Mouse (Mus musculus) hindbrain, embryonic 12.5 days (tissue): ENCODE data around the gene Tldc1. TPM values are rescaled to one million over a fixed set of nuclear protein-coding genes. Genes with fewer than 3 reads are reported as not detected.

Experiments
- ATAC-seq: fragments of 200-750 bp; cut with Nextera tagmentation; 2 replicates; pipeline ENCODE4 v1.8.0; 2017; ENCODE audit warnings: moderate TSS enrichment; ENCODE audit not compliant: low FRiP score
- H3K27ac ChIP-seq: fragments of 300-500 bp; sonication (generic); 2 replicates; pipeline ENCODE4 v1.5.1; 2016; ENCODE audit warnings: mild to moderate bottlenecking
- H3K27me3 ChIP-seq: fragments of 300-500 bp; sonication (generic); 2 replicates; pipeline ENCODE4 v1.6.1; 2016; ENCODE audit warnings: mild to moderate bottlenecking
- H3K36me3 ChIP-seq: fragments of 300-500 bp; sonication (generic); 2 replicates; pipeline ENCODE4 v1.6.1; 2016; ENCODE audit warnings: mild to moderate bottlenecking
- H3K4me1 ChIP-seq: fragments of 300-500 bp; sonication (generic); 2 replicates; pipeline ENCODE4 v1.6.1; 2016
- H3K4me2 ChIP-seq: fragments of 300-500 bp; sonication (generic); replicated peaks from 2 replicates; pipeline ENCODE4 v1.6.1; 2016; ENCODE audit warnings: mild to moderate bottlenecking
- H3K4me3 ChIP-seq: fragments of 300-500 bp; sonication (generic); 2 replicates; pipeline ENCODE4 v1.5.1; 2016; ENCODE audit warnings: mild to moderate bottlenecking
- H3K9ac ChIP-seq: fragments of 300-500 bp; sonication (generic); 2 replicates; pipeline ENCODE4 v1.6.1; 2016; ENCODE audit warnings: mild to moderate bottlenecking, moderate library complexity
- H3K9me3 ChIP-seq: fragments of 300-500 bp; sonication (generic); replicated peaks from 2 replicates; pipeline ENCODE4 v1.6.1; 2016; ENCODE audit warnings: mild to moderate bottlenecking
- WGBS: fragments of 180-500 bp; shearing (Covaris S2); methylation state at CpG from one replicate; pipeline ENCODE4 v1.1.7; 2016; 5-methylcytosine and 5-hydroxymethylcytosine counted together
- polyA plus RNA-seq: library from polyadenylated mRNA; unstranded; fragments of >200 nt; fragmentation: Nextera tagmentation; extraction: Ambion mirVana; gene quantifications from 2 replicates; pipeline ENCODE4 v1.2.1, GENCODE M21; 2016

Tldc1 gene
- polyA plus RNA-seq, 1 experiment from 2014 or later: 12.2 TPM

DNA sequence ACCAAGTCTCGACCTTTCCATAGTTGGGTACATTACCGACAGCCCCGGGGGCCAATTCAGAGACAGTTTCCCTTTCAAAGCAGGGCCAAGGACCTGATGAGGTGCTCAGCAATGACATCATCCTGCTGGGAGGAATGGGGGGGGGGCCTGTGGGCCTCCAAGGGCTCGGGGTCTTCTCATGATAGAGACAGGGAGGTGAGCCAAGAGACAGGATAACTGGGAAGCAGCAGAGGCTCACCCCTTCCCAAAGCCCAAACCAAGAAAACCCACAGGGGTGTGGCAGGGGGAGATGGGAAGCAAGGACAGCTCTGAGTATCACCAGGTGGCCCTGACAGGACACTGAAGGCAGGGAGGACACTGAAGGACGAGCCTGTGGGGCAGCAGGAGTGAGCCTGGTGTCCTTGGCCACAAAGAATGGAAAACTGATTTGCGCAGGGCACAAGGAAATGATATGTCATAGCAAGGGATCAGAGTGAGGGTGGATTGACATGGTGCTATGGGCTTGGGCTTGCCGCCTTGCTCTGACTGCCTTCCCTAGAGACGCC lies 49.8 kb downstream of the Tldc1 start:
- ATAC-seq: no peak
- Histone ChIP-seq H3K9ac (no peak overlapping the region), H3K4me2 (no peak overlapping the region), H3K9me3 (no peaks in the 10 kb centered on the region), H3K27ac (no peak overlapping the region), H3K36me3 (no peaks in the 10 kb centered on the region), H3K27me3 (0 out of 2 replicates have a peak, but pooled peaks cover 2% of the 10 kb centered on the region), H3K4me3 (no peak overlapping the region), H3K4me1 (0 out of 2 replicates have a peak, but pooled peaks cover 7% of the 10 kb centered on the region)
- WGBS: 90% methylated on average over 8 of the region's 8 CpGs

DNA sequence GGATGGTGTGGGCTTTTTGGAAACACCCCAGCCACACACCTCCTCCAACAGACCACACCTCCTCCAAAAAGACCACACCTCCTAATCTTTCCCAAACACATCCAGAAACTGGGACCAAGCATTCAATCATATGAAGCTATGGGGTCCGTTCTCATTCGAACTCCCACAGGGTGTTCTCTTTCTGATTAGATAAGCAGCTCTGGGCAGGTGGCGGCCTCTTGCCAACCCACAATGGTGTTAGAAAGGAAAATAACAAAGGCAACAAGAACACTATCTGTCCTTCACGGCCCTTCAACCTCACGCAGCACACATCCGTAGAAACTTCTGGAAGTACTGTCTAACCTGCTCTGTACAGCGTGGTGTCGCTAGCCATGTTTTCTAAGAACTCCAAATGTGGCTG lies 51.1 kb downstream of the Tldc1 start:
- no peak for ATAC-seq
- 0 out of 2 replicates have a peak, but pooled peaks cover 7% of the 10 kb centered on the region for H3K4me1 ChIP-seq
- WGBS: 91% methylated on average over 8 of the region's 8 CpGs
- no peaks in the 10 kb centered on the region for H3K36me3 ChIP-seq
- H3K4me2 ChIP-seq: no peak overlapping the region
- H3K27ac ChIP-seq: no peak overlapping the region
- no peak overlapping the region for H3K9ac ChIP-seq
- H3K4me3 ChIP-seq: no peak overlapping the region
- no peaks in the 10 kb centered on the region for H3K27me3 ChIP-seq
- no peaks in the 10 kb centered on the region for H3K9me3 ChIP-seq

DNA sequence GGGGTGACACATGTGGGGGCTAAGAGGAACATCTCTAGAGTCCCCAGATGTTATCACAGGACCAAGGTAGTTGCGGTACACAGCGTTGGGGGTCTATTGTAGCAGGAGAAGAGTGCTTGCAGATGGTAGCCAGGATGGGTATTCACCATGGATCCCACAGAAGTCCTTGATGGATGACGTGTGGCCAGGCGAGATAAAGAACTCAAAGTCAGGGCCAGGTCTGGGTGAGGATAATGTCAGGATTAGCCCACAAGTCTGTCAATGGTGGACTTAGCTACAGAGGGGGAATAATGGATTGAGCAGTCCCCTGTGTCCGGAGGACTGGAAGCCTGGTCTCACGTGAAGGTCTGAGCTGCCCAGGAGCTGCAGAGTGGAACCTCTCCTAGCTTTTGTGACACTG lies 53.6 kb downstream of the Tldc1 start:
- Histone ChIP-seq H3K4me2 (no peak overlapping the region), H3K27me3 (no peaks in the 10 kb centered on the region), H3K4me1 (no peaks in the 10 kb centered on the region), H3K27ac (no peak overlapping the region), H3K9ac (no peak overlapping the region), H3K4me3 (no peak overlapping the region), H3K9me3 (no peaks in the 10 kb centered on the region), H3K36me3 (no peaks in the 10 kb centered on the region)
- ATAC-seq: no peak
- WGBS: 87% methylated on average over 6 of the region's 6 CpGs

DNA sequence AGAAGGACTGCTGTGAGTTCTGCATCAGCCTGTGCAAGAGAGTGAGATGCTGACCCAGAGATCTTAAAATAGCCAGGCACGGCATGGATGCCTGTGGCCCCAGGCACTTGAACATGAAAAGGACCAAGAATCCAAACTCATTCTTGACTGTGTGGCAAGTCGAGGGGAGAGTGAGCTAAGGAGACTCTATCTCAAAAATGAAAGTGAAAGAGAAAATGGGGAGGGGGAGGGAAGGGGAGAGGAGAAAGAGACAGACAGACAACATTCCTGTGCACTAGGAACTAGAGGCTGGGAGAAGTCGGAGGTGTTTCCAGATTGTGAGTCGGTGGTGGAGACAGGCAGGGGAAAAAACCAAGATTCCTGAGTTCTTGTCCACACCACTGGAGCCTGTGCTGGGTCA lies 54.5 kb downstream of the Tldc1 start:
- Histone ChIP-seq H3K4me2 (no peak overlapping the region), H3K27me3 (no peaks in the 10 kb centered on the region), H3K36me3 (no peaks in the 10 kb centered on the region), H3K4me1 (peaks cover 2% of the 10 kb centered on the region; the same call in 1 of the 2 replicates), H3K9me3 (no peaks in the 10 kb centered on the region), H3K27ac (no peak overlapping the region), H3K9ac (no peak overlapping the region), H3K4me3 (no peak overlapping the region)
- 77% methylated on average over 4 of the region's 4 CpGs for WGBS
- ATAC-seq: no peak

DNA sequence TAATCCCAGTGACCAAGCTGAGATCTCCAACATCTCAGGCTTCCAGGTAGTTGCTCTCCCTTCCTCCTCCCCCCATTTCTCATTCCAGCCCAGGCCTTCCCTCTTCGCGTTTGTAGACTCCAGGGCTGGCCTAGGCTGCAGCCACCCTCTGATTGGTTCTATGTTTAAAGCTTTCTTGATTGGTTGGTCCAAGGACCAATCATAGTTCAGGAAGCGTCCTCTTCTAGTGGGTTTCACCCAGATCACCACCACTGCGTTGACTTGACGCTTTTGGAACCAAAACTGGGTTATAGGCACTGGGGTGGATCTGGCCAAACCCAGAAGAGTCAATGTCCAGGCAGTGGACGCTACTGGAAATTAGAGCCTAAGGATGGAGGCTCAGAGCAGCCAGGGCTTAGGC lies 55.9 kb downstream of the Tldc1 start:
- Histone ChIP-seq H3K4me1 (peaks cover 3% of the 10 kb centered on the region; the same call in 1 of the 2 replicates), H3K4me3 (no peak overlapping the region), H3K27ac (no peak overlapping the region), H3K9me3 (no peaks in the 10 kb centered on the region), H3K4me2 (no peak overlapping the region), H3K27me3 (no peaks in the 10 kb centered on the region), H3K9ac (no peak overlapping the region), H3K36me3 (no peaks in the 10 kb centered on the region)
- no peak for ATAC-seq
- WGBS: 52% methylated on average over 6 of the region's 6 CpGs

DNA sequence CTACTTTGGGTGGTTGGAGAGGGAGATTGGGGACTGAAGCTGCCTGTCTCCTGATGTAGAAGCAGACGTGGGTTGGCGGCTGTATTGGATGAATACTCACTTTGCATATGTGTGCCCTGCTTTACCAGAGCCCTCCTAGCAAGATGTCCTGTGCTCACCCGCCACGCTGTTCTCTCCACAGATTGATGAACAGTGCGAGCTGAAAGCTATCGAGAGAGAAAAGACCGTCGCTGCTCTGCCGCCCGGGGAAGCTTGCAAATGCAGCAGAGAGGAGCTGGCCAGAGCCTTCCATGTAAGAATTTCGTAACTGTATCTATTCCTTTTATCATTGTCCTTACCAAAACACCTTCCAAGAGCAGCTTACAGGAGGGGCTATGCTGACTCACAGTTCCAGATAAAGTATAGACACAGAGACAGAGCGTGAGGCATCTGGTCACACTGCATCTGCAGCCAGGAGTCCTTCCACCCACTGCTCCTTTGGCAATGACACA lies 59.2 kb downstream of the Tldc1 start:
- H3K36me3 ChIP-seq: no peaks in the 10 kb centered on the region
- ATAC-seq: no peak
- H3K4me3 ChIP-seq: no peak overlapping the region
- WGBS: 68% methylated on average over 12 of the region's 12 CpGs
- H3K9ac ChIP-seq: no peak overlapping the region
- no peak overlapping the region for H3K27ac ChIP-seq
- H3K9me3 ChIP-seq: no peaks in the 10 kb centered on the region
- H3K4me1 ChIP-seq: peaks cover 5% of the 10 kb centered on the region; the same call in 1 of the 2 replicates
- no peak overlapping the region for H3K4me2 ChIP-seq
- 0 out of 2 replicates have a peak, but pooled peaks cover 3% of the 10 kb centered on the region for H3K27me3 ChIP-seq

DNA sequence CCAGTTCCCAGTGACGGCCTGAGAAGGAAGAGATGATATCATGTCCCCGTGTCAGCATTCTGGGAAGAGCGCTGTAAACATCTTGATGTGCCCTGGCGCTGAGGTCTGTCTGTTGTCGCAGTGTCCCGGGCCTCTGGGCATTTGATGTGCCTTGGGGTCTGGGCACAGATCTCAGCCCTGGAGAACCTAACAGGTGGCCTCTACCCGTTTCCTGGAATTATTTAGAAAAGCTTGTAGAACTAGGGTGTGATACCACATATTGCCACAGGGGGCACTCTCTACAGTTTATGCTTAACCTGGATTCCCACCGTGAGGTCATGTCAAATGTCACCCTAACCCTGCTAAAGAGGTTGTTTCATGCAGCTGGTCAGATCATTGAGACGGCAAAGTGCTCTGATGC lies 60.5 kb downstream of the Tldc1 start:
- Histone ChIP-seq H3K9ac (no peak overlapping the region), H3K27ac (no peak overlapping the region), H3K4me2 (no peak overlapping the region), H3K9me3 (no peaks in the 10 kb centered on the region), H3K4me1 (peaks cover 5% of the 10 kb centered on the region; the same call in 1 of the 2 replicates), H3K27me3 (0 out of 2 replicates have a peak, but pooled peaks cover 3% of the 10 kb centered on the region), H3K4me3 (no peak overlapping the region), H3K36me3 (no peaks in the 10 kb centered on the region)
- WGBS: 65% methylated on average over 9 of the region's 9 CpGs
- ATAC-seq: no peak

DNA sequence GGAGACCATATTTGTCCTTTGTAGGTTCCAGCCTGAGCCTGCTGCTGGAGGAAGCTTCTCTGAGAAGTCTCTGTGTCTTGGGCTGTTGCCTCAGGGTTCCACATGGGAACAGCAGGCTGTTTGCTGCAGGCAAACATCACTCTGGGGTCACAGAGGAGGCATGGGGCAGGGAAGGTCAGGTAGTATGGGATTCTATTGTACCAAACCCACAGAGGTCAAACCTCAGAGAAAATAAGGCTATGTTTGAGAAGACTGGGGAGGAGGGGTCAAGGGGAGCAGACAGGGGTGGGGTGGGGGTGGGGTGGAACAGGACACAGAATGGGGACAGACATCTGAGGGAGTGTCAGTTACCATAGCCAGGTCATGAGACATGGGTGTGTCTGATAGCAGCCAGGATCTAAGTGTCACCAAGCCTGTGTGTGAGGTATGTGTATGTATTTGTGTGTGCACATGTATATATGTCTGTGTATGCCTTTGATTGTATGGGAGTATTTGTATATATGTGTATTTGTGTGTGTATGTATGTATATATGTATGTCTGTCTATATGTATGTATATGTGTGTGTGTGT lies 61.4 kb downstream of the Tldc1 start:
- no peak overlapping the region for H3K4me2 ChIP-seq
- no peaks in the 10 kb centered on the region for H3K9me3 ChIP-seq
- H3K27ac ChIP-seq: no peak overlapping the region
- no peaks in the 10 kb centered on the region for H3K36me3 ChIP-seq
- H3K4me3 ChIP-seq: no peak overlapping the region
- ATAC-seq: no peak
- peaks cover 5% of the 10 kb centered on the region; the same call in 1 of the 2 replicates for H3K4me1 ChIP-seq
- H3K27me3 ChIP-seq: 0 out of 2 replicates have a peak, but pooled peaks cover 3% of the 10 kb centered on the region
- no peak overlapping the region for H3K9ac ChIP-seq

DNA sequence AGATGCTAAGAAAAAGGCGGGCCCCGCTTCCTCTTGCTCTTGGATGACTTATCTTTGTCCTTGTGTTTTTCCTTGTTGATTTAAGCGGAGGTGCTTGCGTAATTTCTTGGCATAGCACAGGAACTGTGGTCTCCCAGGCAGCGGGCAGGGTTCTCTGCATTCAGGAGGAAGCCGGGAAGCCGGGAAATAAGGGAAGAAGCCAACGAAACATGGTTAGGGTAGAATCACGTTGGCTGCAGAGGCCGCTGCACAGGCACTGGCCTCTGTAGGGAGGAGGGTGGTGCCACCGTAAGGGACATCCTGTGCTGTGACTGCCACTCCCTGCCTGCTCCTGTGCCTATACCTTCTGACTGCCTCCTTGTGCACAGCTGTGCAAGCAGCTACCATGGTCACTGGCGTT lies 63.0 kb downstream of the Tldc1 start:
- ATAC-seq: no peak
- no peaks in the 10 kb centered on the region for H3K36me3 ChIP-seq
- 80% methylated on average over 12 of the region's 12 CpGs for WGBS

DNA sequence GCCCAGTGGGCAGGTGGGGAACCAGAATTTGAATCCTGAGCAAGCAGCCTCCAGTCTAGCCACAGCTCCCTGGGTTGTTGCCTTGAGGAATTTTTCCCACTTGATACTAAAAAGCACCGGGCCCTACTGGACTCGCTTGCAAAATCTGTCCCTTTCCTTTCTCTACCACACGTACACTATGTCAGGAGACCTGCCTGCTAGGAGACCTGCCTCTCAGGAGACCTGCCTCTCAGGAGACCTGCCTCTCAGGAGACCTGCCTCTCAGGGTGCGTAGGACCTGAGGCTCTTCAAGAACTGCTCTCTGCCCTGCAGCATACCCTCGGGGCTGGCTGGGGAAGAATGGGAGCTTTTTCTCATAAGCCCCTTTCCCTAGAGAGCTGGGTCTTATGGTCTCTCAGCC lies 64.8 kb downstream of the Tldc1 start:
- Histone ChIP-seq H3K9ac (no peak overlapping the region), H3K4me2 (no peak overlapping the region), H3K9me3 (no peaks in the 10 kb centered on the region), H3K4me3 (no peak overlapping the region), H3K36me3 (no peaks in the 10 kb centered on the region), H3K4me1 (peaks cover 15% of the 10 kb centered on the region), H3K27ac (no peak overlapping the region), H3K27me3 (0 out of 2 replicates have a peak, but pooled peaks cover 3% of the 10 kb centered on the region)
- 82% methylated on average over 5 of the region's 5 CpGs for WGBS
- no peak for ATAC-seq

More for the DNA sequence above, 63.0 kb downstream of the Tldc1 start:
- Histone ChIP-seq H3K9ac (no peak overlapping the region), H3K27ac (no peak overlapping the region), H3K4me1 (peaks cover 5% of the 10 kb centered on the region; the same call in 1 of the 2 replicates), H3K27me3 (0 out of 2 replicates have a peak, but pooled peaks cover 3% of the 10 kb centered on the region), H3K4me3 (no peak overlapping the region), H3K4me2 (no peak overlapping the region), H3K9me3 (no peaks in the 10 kb centered on the region)

DNA sequence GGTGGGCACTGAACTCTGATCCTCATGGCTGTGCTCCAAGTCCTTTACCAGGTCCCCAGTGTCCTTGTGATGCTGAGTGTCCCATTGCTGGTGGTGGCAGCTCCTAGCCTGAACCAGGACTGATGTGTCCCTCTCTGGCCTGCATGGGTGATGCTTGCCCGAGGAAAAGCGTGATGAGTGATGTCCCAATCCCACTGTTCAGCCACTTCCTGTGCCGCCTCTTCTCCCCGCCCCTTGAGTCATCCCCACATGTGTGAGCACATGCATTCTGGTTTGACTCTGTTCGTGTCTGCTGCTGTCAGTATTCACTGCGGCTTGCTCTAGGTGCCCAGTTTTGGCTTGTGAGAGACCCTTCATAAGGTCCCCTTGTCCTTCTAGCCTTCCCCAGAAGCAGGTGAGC lies 66.0 kb downstream of the Tldc1 start:
- WGBS: 72% methylated on average over 6 of the region's 6 CpGs
- peaks cover 15% of the 10 kb centered on the region for H3K4me1 ChIP-seq
- H3K9me3 ChIP-seq: no peaks in the 10 kb centered on the region
- no peak for ATAC-seq
- H3K4me2 ChIP-seq: no peak overlapping the region
- no peak overlapping the region for H3K9ac ChIP-seq
- H3K36me3 ChIP-seq: no peaks in the 10 kb centered on the region
- no peak overlapping the region for H3K27ac ChIP-seq
- no peak overlapping the region for H3K4me3 ChIP-seq
- H3K27me3 ChIP-seq: 0 out of 2 replicates have a peak, but pooled peaks cover 3% of the 10 kb centered on the region
